Mouse (Mus musculus) T-helper 1 cell (primary cell): ENCODE measurements around the gene Sorcs3.

Source experiments
- in situ Hi-C: fragments of 300-600 bp; cut with MboI, MseI; formaldehyde crosslinking; loops from one replicate; pipeline ENCODE4 v1.15.1; 2025; ENCODE audit warnings: high pct_unique_total_duplicates

Gene Sorcs3

DNA sequence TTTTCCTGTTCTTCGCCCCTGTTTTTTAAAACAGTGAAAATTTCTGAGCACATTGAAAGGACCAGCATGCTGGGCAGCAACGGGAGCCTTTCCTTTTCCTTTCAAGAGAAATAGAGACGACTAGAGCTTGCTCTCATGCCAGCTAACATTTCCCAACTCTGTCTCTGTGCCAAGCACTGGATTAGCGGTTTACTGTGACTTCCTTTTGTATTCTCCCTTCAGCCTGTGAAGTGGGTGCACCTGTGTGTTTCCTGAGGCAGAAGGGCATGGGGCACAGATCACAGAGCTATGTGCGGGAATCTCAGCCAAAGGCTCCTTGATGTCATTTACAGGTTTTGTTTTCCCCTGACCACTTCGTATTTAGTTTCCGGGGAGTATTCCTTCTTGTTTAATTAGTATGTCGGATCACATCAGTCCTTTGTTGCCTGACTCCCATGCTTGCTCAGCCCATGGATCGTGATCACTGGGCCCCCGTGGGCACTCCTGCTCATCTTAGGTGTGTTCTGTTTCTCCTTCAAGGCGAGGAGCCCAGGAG, 172.2 kb downstream of the Sorcs3 start:
- in situ Hi-C loops = no loop called here

DNA sequence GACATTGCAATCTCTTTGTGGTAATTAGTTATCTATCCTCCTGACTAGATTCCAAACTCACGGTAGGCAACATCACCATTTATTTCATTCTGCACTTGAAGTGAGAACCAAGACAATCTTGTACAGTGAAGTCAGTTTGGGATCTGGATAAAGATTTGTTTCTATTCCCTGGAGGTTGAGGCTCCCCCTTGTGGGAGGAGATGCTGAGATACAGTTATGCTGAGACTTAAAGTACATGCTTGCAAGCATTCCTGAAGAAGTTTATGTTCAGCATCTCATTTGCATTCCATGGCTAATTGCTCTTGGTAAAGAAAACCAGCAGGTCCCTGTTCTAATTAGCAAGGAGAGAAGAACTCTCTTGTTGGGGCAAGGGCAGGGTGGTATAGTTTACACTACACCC, 185.7 kb downstream of the Sorcs3 start:
- in situ Hi-C loops = no loop called here

DNA sequence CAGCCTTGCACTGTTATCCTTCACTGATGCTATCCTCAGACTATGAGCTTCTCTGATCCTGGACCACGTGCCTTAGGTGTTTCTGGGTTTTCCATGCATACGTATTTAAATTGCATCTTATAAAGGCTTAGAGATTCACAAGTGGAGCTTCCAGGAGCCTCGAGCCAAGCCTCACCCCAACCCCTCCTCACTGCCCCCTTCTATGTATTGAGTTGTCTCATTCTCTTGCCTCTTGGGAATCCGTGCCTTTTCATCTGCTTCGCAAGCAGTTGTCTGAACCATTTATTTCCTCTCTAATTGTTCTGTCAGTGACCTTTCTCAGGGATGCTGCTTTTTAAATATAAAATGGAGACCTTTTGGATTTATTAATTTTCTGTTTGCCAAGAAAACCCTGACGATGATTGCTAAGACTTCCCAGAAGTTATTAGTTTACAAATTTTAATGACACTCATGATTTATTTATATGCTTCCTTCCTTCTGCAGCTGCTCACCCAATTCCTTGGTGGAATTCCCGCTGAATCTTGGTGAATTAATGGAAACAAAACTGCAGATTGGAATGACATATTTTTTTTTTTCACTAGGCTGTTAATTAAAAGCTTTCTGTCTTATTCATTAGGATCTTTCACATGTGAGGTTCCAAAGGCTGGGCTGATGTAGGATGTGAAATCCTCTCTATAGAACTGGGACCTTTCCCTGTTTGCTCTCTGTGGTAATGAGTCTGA, 199.1 kb downstream of the Sorcs3 start:
- in situ Hi-C loops = no loop called here

DNA sequence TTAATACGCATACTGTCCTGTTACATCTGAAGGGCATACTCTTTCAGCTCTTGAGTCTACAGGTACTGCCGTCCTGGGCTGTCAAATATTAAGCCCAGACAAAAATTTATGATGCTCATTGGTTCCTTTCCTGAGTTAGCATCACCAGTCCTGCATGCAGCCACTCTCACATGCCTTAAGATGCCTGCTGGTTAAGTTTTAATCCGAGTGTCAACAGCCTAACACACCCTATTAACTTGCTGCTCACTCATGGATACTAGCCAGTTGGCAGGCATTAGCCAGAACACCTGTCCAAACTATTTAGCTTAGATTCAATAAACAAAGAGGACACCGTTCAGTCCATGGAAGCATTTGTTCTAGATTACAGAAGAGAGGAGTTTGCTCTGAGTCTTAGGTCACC, 202.4 kb downstream of the Sorcs3 start:
- in situ Hi-C loops = no loop called here

DNA sequence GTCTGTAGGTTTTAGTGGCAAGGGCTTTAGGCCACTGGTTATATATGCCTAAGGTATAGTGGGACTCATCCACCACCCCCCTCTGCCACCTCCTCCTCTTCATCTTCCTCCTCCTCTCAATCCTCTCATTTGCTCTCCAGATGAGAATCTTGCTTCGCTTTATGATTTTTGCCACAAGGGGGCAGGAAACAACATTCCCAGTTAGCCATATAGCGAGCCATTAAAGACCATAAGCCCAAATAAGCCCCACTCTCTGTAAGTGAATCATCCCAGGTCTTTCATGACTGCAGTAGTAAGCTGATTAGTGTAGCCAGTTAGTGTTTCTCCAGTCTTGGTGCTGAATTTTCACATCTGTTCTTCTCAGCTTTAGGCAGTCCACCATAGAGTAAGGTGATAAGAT, 205.5 kb downstream of the Sorcs3 start:
- in situ Hi-C loops = no loop called here

DNA sequence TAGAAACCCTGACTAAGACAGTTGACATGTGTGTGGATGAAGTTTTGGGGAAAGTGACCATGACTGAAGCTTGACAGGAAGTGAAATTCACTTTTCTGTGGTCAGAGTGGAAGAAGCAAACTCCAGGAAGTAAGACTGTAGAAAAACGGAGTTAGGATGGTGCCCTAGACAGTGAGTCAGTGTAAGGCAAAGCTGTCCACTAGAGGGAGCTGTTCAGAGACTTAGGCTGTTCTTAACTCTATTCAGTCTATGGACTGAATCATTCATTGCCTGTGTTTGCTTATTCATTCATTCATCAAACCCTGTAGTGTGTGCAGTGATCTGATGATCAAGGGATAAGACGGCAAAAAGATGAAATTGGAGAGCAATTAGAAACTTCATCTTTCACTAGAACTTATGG, 208.0 kb downstream of the Sorcs3 start:
- in situ Hi-C loops = no loop called here

DNA sequence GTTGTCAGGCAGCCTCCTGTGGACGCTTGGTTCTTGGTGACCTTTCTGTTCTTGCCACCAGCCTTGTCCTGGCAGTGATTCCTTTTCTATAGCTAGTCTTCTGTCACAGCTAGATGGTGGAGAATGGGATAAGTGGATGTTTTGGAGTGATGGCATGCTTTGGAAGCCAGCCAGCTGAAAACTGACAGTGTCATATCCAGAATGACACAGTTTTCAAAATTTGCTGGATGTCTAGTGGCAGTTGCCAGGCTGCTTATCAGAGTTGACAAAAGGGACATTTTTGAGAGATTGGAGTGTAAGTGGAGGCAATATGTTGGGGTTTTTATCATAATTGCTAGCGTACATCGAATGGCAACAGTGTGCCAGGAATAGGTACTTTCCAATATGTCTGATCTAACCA, 212.5 kb downstream of the Sorcs3 start:
- in situ Hi-C loops = no loop called here

DNA sequence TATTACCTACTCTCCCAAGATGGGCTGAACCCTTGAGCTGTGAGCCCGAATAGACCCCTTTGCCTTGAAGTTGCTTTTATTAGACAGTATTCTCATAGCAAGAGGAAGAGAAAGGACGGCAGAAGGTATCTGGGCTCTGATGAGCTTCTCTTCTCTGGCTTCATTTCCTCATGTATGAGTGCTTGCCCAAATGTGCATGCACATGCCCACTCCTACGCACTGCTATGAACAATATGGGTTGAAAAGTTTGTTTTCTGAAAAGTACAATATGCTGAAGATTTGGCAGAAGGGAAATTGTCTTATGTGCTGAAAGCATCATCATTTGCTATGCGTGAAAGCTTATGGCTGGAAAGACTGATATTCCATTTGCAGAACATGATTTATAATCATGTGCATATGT, 223.4 kb downstream of the Sorcs3 start:
- in situ Hi-C loops = no loop called here

DNA sequence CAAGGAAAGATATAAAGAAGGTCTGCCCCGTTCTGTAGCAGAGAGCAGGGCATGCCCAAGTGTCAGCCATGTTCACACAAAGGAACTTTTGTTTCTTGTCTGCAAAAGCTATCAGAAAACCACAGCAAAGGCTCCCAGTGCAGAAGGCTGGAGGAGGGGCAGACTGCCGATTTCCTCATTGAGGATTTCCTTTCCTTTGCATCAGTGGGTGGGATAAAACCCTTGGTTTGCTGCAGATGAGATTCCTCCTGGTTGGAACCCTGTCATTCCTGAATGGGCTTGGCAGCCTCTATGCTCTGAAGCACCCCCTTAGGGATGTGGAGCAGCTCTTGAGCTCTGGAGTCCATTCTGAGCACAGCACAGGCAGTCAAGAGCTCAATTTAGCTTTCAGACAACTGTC, 223.9 kb downstream of the Sorcs3 start:
- in situ Hi-C loops = no loop called here

DNA sequence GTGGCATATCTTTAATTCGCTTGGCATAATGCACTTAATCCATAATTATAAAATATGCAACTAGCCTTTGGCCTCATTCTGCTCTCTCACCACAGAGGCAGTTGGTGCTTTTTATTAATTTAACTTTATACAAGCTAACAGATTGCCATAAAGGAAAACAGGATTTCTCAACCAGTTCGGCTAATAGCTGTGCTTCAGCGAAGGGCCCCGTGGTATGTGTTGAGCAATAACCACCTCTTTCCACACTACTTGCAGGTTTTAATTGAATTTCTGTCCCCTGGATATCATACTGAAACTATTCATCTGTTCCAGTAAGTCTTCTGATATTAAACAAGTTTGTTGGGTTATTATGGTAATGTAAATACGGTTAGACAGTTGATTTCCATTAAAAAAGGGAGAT, 224.5 kb downstream of the Sorcs3 start:
- in situ Hi-C loops = no loop called here

DNA sequence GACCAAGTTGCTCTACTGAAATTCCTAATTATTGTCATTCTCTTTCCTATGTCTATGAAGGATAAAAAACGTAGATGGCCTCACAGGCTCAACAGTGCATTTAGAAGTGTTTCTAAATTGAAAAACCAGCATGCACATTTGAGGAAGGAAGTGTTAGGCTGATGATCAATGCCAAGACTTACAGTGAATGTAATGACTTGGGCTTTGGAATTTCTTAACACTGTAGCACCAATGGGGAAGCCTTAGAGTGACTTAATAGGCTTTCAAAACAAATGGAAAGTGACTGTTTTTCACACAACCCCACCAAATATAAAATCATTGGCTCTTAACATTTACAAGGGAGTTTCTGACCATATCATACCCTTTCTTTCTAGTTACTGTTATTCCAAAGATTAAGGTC, 232.6 kb downstream of the Sorcs3 start:
- in situ Hi-C loops = no loop called here

DNA sequence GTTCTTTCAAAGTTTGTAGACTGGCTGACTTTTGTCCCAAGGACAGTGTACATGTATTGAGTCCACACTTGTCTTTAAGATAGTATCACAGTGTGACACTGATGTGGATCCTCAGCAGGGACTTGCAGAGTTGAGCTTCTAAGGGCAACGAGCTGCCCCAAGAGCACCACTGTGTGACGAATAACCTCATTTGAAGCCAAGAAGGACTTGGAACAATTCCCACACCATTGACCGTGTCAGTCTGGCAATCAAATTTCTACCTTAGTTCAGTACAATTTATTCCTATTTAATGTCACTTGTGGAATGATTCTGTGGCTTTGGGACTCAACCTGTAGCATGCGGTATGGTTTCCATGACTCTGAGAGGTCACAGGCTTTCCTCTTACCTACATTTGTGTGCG, 255.3 kb downstream of the Sorcs3 start:
- in situ Hi-C loops = loop anchor here (10.0 kb wide), 1 partner anchor 864 kb away; no protein-coding TSS in a partner anchor

DNA sequence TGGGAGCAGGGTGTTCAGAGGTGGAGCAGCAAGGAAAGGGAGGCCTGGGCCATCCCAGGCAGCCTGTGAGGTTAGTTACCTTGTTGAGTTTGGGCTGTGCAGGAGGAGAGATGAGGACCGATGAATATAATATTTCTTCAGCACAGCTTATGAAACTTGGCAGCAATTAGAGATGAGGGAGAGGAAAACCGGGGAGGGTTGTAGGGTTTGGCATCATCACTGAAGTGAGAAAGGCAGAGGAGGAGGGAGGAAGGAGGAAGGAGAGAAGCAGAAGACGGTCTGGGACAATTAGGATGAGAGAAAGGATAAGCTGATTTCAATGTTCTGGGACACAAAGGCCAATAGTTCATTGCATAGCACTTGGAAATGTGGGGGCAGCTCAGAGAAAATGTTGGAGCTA, 256.6 kb downstream of the Sorcs3 start:
- in situ Hi-C loops = loop anchor here (10.0 kb wide), 1 partner anchor 862 kb away; no protein-coding TSS in a partner anchor

DNA sequence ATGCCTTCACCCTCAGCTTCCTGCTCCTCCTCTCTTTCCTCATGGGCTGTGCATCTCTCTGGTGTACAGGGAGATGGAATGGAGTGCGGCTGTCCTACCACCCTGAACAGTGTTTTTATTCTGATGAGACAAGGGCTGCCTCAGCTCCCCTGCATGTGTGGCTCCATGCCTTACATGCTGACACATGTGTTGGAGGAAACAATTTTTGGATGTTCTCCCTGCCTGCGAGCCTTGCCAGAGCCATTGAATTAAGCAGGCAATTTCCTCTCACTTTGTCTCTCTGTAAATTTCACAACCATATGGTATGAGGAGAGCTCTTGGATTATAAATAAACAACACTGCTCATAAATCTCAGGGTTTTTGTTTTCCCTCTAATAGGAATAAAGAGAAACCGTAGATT, 257.7 kb downstream of the Sorcs3 start:
- in situ Hi-C loops = loop anchor here (10.0 kb wide), 1 partner anchor 861 kb away; no protein-coding TSS in a partner anchor

DNA sequence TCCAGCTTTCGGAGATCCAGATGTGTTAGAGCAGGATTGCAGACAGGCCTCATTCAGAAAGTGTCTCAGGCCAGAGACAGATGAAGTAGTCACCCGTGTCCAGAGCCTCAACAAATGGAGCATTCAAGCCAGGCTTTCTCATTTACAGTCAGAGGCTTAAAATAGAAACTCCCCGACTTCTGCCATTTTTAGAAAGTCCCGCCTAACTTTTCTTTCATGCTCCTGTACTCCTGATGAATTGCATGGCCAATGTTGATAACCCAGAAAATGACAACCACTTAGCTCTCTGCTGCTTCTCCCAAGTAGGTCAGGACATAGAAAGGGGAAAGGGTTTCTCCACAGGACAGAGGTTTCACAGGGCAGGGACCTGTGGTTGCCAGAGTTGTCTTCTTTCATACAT, 261.6 kb downstream of the Sorcs3 start:
- in situ Hi-C loops = loop anchor here (10.0 kb wide), 1 partner anchor 857 kb away; no protein-coding TSS in a partner anchor

DNA sequence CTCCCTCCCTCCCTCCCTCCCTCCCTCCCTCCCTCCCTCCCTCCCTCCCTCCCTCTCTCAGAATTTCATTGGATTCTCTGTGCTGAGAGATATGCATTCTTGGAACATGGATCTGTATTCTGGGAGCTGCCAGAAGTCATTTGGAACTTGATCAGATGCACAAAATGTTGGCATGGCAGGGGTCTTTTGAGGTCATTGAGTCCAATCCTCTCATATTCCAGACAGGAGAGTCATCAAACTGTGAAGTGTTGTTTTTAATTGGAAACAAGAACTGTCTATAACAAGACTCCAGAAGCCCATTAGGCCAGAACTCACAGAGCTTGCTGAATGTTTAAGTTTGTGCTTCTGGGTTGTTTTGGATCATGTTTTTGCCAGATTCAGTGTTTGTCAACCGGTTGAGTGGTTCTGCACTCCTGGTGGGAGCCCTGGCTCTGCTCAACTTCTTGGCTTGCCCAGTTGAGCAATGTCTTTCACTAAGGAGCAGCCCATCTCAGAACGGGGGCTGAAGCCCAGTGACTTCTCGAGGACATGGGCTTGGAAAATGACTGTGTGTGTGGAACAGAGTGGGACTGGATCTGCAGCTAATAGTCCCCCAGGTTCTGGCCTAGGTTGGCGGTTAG, 264.1 kb downstream of the Sorcs3 start:
- in situ Hi-C loops = loop anchor here (10.0 kb wide), 1 partner anchor 855 kb away; no protein-coding TSS in a partner anchor

DNA sequence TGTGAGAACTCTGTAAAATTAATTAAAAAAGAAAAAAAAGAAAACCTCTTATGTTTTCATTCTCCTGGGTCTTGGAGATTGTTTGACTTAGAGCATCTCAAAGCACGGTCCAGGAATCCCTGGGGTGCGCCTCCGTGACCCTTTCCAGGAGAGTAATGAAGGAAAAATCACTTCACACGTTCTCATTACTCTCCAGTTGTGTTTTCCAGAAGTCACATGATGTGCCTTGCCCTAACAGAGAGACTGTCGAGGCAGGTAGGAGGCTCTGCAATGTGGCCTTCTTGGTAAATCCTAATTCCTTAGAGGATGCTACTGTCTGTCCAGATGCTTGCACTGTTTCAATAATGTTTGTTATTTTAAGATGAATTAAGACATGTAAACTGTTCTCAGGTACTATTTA, 266.1 kb downstream of the Sorcs3 start:
- in situ Hi-C loops = no loop called here

DNA sequence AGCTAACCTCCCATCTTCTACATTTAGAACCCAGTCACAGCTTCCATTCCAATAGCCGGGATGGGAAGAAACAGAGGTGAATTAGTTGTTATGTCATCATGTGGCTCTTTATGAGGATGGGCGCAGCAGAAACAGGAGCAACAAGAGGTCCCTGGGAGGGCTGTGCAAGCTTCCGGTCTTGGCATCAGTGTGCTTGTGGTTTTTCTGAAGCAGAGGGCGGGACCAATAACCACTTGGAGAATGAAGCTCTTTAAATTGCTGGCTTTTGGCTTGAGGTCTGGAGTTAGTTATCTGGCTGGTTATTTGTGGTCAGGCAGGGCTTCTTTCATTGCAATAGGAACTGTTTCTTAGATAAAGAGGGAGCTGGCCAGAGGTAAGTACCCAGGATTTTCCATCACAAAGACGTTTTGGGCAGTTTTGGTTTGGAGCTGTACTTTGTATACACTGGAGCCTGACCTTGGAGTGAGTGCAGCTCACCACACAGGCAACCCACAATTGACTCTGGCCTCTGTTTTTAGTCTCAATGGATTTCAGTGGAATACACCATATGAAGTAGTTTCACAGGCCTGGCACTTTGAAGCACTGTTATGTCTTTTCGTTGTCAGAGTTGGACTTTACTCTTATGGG, 270.1 kb downstream of the Sorcs3 start:
- in situ Hi-C loops = no loop called here

DNA sequence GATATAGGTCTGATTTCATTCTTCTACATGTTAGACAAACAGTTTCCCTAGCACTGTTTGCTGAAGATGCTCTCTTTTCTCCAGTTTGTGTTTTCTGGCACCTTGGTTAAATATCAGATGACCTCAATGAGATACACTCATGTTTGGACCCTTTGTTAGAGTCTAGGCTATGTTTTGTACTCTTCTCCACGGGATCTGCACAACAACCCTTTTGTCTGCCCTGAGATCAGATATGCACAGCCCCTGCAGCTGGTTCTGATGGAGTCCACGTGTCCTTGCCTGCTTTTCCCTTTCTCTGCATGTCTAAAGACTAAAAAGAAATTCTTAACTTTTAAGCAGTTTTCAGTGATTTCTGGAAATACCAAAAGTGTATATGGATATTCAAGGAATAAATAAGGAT, 273.0 kb downstream of the Sorcs3 start:
- in situ Hi-C loops = no loop called here

DNA sequence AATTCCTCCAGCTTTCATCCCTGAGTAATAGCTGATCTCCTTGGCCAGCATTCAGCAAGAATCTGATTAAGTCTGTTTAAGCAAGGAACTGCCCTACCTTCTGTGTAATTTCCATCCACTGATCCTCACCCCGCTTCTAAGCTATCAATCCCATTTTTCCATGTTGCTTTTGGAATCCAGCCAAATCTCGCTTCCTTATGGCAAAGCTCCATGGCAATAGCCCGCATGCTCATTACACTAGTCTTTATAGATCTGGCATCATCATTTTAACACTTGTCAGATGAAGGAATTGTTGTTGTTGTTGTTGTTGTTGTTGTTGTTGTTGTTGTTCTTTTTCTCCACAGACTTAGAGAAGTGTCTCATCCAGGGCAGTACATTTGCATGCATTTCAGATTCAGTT, 277.1 kb downstream of the Sorcs3 start:
- in situ Hi-C loops = no loop called here

DNA sequence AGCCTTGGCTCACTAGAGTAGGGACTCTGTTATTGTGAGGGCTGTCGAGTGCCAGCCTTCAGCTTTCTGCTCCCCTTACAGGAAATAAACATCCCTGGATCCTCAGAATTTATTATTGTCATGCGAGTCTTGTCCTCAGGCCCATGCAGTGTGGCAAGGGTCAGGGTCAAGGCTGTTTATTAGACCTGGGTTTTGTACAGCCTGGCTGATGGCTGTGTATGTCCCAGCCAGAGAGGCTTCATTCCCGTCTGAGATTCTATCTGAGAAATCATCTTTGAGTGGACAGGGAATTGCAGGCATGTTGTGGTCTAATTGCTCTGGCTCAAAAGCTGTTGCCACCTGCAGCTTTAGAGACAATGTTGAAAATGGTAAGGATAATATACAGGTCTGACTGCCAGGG, 285.3 kb downstream of the Sorcs3 start:
- in situ Hi-C loops = no loop called here

DNA sequence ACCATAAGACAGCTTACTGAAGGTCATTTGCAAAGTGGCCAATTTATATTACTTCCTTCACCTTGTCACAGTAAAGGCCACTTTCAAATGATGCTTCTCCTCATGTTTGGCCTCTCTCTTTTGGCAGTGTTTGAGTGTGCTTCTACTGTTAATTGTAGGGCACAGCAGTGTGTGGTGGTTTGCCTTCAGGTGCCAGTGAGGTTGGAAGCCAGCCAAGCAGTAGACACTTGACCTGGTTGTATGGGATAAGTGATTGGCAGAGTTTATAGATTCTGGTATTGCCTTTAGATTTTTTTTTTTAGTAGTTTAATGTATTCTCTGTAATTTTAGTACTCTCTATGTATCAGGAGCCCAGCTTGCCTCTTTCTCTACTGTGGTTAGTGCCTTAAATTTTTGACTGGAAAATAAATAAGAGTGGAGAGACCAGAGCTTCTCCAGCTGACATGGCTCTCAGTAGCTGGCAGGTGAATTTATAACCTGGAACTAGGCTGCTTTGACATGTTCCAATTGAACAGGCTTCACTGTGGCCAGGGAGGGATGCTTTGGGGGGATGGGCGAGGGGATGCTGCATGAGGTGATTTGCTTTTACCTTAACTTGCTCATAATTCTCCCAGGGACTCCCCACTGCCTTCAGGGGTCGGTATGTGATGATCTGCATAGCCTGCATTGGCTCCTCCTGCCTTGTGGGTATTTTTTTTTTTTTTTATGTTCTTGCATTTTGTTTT, 298.2 kb downstream of the Sorcs3 start:
- in situ Hi-C loops = no loop called here
